10 mouse cellular contexts compared by ENCODE assay signal in the genomic region with DNA sequence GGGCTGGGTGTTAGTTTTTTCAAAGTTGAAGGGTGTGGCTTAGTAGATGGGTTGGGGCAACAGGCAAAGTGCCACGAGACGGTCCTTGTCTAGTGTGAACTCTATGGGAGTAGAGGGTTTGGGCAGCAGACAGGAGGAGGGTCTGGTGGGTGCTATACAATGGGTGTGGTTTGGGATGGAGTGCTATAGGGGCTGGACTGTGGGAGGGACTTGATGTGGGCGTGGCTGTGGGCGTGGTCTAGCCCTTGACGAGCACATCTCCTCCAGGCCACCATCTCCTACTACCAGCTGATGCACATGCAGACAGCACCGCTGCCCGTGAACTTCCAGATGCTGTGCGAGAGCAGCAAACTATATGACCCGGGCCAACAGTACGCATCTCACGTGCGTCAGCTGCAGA. TPM values are rescaled to one million over a fixed set of nuclear protein-coding genes. Genes with fewer than 3 reads are reported as not detected.
DNase-seq lines count a peak whose midpoint lies in the region; ATAC-seq and TF ChIP-seq lines count a peak whose summit lies in the region.
"Had no signal": no experiment of that assay in that cellular context is flagged by ENCODE, and none has a peak within 500 bp of the region (broad histone marks: within the 10 kb centered on the region; RNA-seq: fewer than 3 reads in every experiment).

No protein-coding gene starts in this region.

- TF ChIP-seq POLR2A in spleen, adult 2 months (IDR thresholded peaks at IDR 0.05; ENCODE audit: low read depth, low read length) = no peak

- no peaks in the 10 kb centered on the region for H3K4me1 ChIP-seq in forebrain, embryonic 12.5 days
- no peaks in the 10 kb centered on the region for H3K4me1 ChIP-seq in forebrain, postnatal 0 days (ENCODE audit: insufficient read depth)
- peaks cover 48% of the 10 kb centered on the region; the same call in 1 of the 2 replicates for H3K4me1 ChIP-seq in spleen, adult 2 months (ENCODE audit: control insufficient read depth, insufficient read depth, insufficient read length)
- peaks cover 17% of the 10 kb centered on the region for H3K4me1 ChIP-seq in liver, postnatal 0 days (ENCODE audit: insufficient read depth)
- H3K4me1 ChIP-seq: neural tube, embryonic 15.5 days had no signal

- H3K9ac ChIP-seq in forebrain, embryonic 12.5 days = no peak overlapping the region
- no peak overlapping the region for H3K9ac ChIP-seq in forebrain, postnatal 0 days
- H3K9ac ChIP-seq in liver, postnatal 0 days (replicated peaks) = no peak overlapping the region
- H3K9ac ChIP-seq: neural tube, embryonic 15.5 days; stomach, embryonic 15.5 days had no signal

- WGBS in forebrain, embryonic 12.5 days = 61% methylated on average over 12 of the region's 12 CpGs
- 68% methylated on average over 12 of the region's 12 CpGs for WGBS in forebrain, postnatal 0 days
- 67% methylated on average over 12 of the region's 12 CpGs for WGBS in spleen, adult 2 months
- 63% methylated on average over 12 of the region's 12 CpGs for WGBS in liver, postnatal 0 days (ENCODE audit: insufficient replicate concordance)

- H3K36me3 ChIP-seq in forebrain, embryonic 12.5 days (replicated peaks) = no peaks in the 10 kb centered on the region
- no peaks in the 10 kb centered on the region for H3K36me3 ChIP-seq in forebrain, postnatal 0 days (ENCODE audit: insufficient read depth)
- H3K36me3 ChIP-seq in spleen, adult 2 months (ENCODE audit: control insufficient read depth, insufficient read depth, low read length) = peaks cover 81% of the 10 kb centered on the region
- H3K36me3 ChIP-seq in liver, postnatal 0 days (replicated peaks; ENCODE audit: insufficient read depth, low read length) = peaks cover 57% of the 10 kb centered on the region
- H3K36me3 ChIP-seq: neural tube, embryonic 15.5 days; stomach, embryonic 15.5 days had no signal

- H3K9me3 ChIP-seq in forebrain, embryonic 12.5 days = no peaks in the 10 kb centered on the region
- no peaks in the 10 kb centered on the region for H3K9me3 ChIP-seq in forebrain, postnatal 0 days (ENCODE audit: low read length)
- no peaks in the 10 kb centered on the region for H3K9me3 ChIP-seq in liver, postnatal 0 days (ENCODE audit: low read length)
- H3K9me3 ChIP-seq: neural tube, embryonic 15.5 days; stomach, embryonic 15.5 days had no signal

- H3K27me3 ChIP-seq in forebrain, embryonic 12.5 days = peaks cover 3% of the 10 kb centered on the region; the same call in 1 of the 2 replicates
- no peaks in the 10 kb centered on the region for H3K27me3 ChIP-seq in forebrain, postnatal 0 days (ENCODE audit: insufficient read depth, low read length)
- no peaks in the 10 kb centered on the region for H3K27me3 ChIP-seq in spleen, adult 2 months (ENCODE audit: control insufficient read depth, insufficient read depth, low read length)
- H3K27me3 ChIP-seq in liver, postnatal 0 days (ENCODE audit: insufficient read depth, low read length) = no peaks in the 10 kb centered on the region
- H3K27me3 ChIP-seq: stomach, embryonic 15.5 days had no signal

- no peak overlapping the region for H3K4me3 ChIP-seq in forebrain, embryonic 12.5 days (replicated peaks)
- no peak overlapping the region for H3K4me3 ChIP-seq in forebrain, postnatal 0 days (ENCODE audit: low read depth, low read length)
- H3K4me3 ChIP-seq in spleen, adult 2 months (ENCODE audit: extremely low read depth, insufficient read depth, insufficient read length) = no peak overlapping the region
- H3K4me3 ChIP-seq in liver, postnatal 0 days (ENCODE audit: low read depth, low read length) = no peak overlapping the region
- H3K4me3 ChIP-seq: neural tube, embryonic 15.5 days; stomach, embryonic 15.5 days had no signal

- DNase-seq in forebrain, postnatal 0 days = no peak
- no peak for DNase-seq in spleen, adult 2 months (ENCODE audit: low read depth in 1 of 2, low spot score in 2 of 2)
- DNase-seq in spleen, adult 12 weeks (ENCODE audit: low spot score) = no peak
- peak; percentile 67 for DNase-seq in liver, postnatal 0 days
- peak; percentile 60 for DNase-seq in thymus, postnatal 25 days
- no peak for DNase-seq in adrenal gland, adult (ENCODE audit: inconsistent age in 2 of 2, low spot score in 1 of 2)
- no peak for DNase-seq in frontal cortex, postnatal 25 days (ENCODE audit: low spot score in 2 of 2)

- TF ChIP-seq CTCF in forebrain, postnatal 0 days (IDR thresholded peaks at IDR 0.05; ENCODE audit: low read depth) = no peak
- no peak for TF ChIP-seq CTCF in spleen, adult 2 months (IDR thresholded peaks at IDR 0.05; ENCODE audit: extremely low read depth, insufficient read depth, insufficient read length, insufficient replicate concordance)
- TF ChIP-seq CTCF in liver, postnatal 0 days (IDR thresholded peaks at IDR 0.05; ENCODE audit: low read depth) = no peak

- H3K27ac ChIP-seq in forebrain, embryonic 12.5 days = no peak overlapping the region
- H3K27ac ChIP-seq in forebrain, postnatal 0 days (ENCODE audit: low read depth, low read length) = no peak overlapping the region
- peak overlapping the region; percentile 58 for H3K27ac ChIP-seq in spleen, adult 2 months (ENCODE audit: insufficient read depth, low read length)
- H3K27ac ChIP-seq in liver, postnatal 0 days (ENCODE audit: low read depth) = no peak overlapping the region
- H3K27ac ChIP-seq: neural tube, embryonic 15.5 days; stomach, embryonic 15.5 days had no signal

- 0 out of 2 replicates have a peak, but pooled peaks have one; percentile 61 for ATAC-seq in forebrain, embryonic 12.5 days (ENCODE audit: low FRiP score)
- no peak for ATAC-seq in forebrain, postnatal 0 days
- 0 out of 2 replicates have a peak, but pooled peaks have one; percentile 17 for ATAC-seq in liver, postnatal 0 days

- no peak for TF ChIP-seq EP300 in liver, postnatal 0 days (IDR thresholded peaks at IDR 0.05; ENCODE audit: low read depth)

- no peak overlapping the region for H3K4me2 ChIP-seq in forebrain, embryonic 12.5 days
- H3K4me2 ChIP-seq in forebrain, postnatal 0 days (ENCODE audit: low read depth) = no peak overlapping the region
- no peak overlapping the region for H3K4me2 ChIP-seq in liver, postnatal 0 days (ENCODE audit: low read depth, low read length)
- H3K4me2 ChIP-seq: neural tube, embryonic 15.5 days; stomach, embryonic 15.5 days had no signal

RNA-seq across cellular contexts. Expression of a gene that starts 9.4 kb away (rescaled TPM):
- polyA plus RNA-seq in forebrain, embryonic 12.5 days (2016; fragmentation: Nextera tagmentation; extraction: Ambion mirVana) = 3.4 and 3.6 TPM in 2 replicates
- 2.3 and 2.4 TPM in 2 replicates for total RNA-seq in forebrain, postnatal 0 days (2014; rRNA removed)
- 1.2 and 1.7 TPM in 2 replicates for polyA plus RNA-seq in forebrain, postnatal 0 days (2015; fragmentation: Nextera tagmentation; extraction: Ambion mirVana)
- 492 and 574 TPM in 2 replicates for polyA plus RNA-seq in spleen, adult 2 months (2012; rRNA removed)
- 12.1 and 14.2 TPM in 2 replicates for polyA plus RNA-seq in liver, postnatal 0 days (2015; fragmentation: Nextera tagmentation; extraction: Ambion mirVana)

RNA-seq across cellular contexts. Expression of a gene that starts 13.7 kb away (rescaled TPM):
- 183 and 184 TPM in 2 replicates for polyA plus RNA-seq in forebrain, embryonic 12.5 days (2016; fragmentation: Nextera tagmentation; extraction: Ambion mirVana)
- total RNA-seq in forebrain, postnatal 0 days (2014; rRNA removed) = 104 and 129 TPM in 2 replicates
- polyA plus RNA-seq in forebrain, postnatal 0 days (2015; fragmentation: Nextera tagmentation; extraction: Ambion mirVana) = 168 and 184 TPM in 2 replicates
- 139 and 182 TPM in 2 replicates for polyA plus RNA-seq in spleen, adult 2 months (2012; rRNA removed)
- polyA plus RNA-seq in liver, postnatal 0 days (2015; fragmentation: Nextera tagmentation; extraction: Ambion mirVana) = 57.0 and 58.3 TPM in 2 replicates

RNA-seq across cellular contexts. Expression of a gene that starts 21.1 kb away (rescaled TPM):
- polyA plus RNA-seq in forebrain, embryonic 12.5 days (2016; fragmentation: Nextera tagmentation; extraction: Ambion mirVana) = 434 and 458 TPM in 2 replicates
- total RNA-seq in forebrain, postnatal 0 days (2014; rRNA removed) = 401 and 478 TPM in 2 replicates
- 644 and 800 TPM in 2 replicates for polyA plus RNA-seq in forebrain, postnatal 0 days (2015; fragmentation: Nextera tagmentation; extraction: Ambion mirVana)
- polyA plus RNA-seq in spleen, adult 2 months (2012; rRNA removed) = 238 and 259 TPM in 2 replicates
- 537 and 560 TPM in 2 replicates for polyA plus RNA-seq in liver, postnatal 0 days (2015; fragmentation: Nextera tagmentation; extraction: Ambion mirVana)

RNA-seq across cellular contexts. Expression of a gene that starts 29.6 kb away (rescaled TPM):
- 5.8 and 5.9 TPM in 2 replicates for polyA plus RNA-seq in forebrain, embryonic 12.5 days (2016; fragmentation: Nextera tagmentation; extraction: Ambion mirVana)
- total RNA-seq in forebrain, postnatal 0 days (2014; rRNA removed) = 6.1 and 6.2 TPM in 2 replicates
- 1.1 TPM in 2 replicates for polyA plus RNA-seq in forebrain, postnatal 0 days (2015; fragmentation: Nextera tagmentation; extraction: Ambion mirVana)
- 50.4 and 64.5 TPM in 2 replicates for polyA plus RNA-seq in spleen, adult 2 months (2012; rRNA removed)
- polyA plus RNA-seq in liver, postnatal 0 days (2015; fragmentation: Nextera tagmentation; extraction: Ambion mirVana) = 2.5 and 3.1 TPM in 2 replicates

RNA-seq across cellular contexts. Expression of a gene that starts 37.5 kb away (rescaled TPM):
- 85.5 and 115 TPM in 2 replicates for polyA plus RNA-seq in forebrain, embryonic 12.5 days (2016; fragmentation: Nextera tagmentation; extraction: Ambion mirVana)
- 19.5 and 28.2 TPM in 2 replicates for total RNA-seq in forebrain, postnatal 0 days (2014; rRNA removed)
- 15.7 and 17.0 TPM in 2 replicates for polyA plus RNA-seq in forebrain, postnatal 0 days (2015; fragmentation: Nextera tagmentation; extraction: Ambion mirVana)
- 297 and 409 TPM in 2 replicates for polyA plus RNA-seq in spleen, adult 2 months (2012; rRNA removed)
- polyA plus RNA-seq in liver, postnatal 0 days (2015; fragmentation: Nextera tagmentation; extraction: Ambion mirVana) = 40.7 and 42.8 TPM in 2 replicates

Comparison
In these comparisons a context has a peak if more than half of its experiments do, and no peak if none do; other contexts are left out.
1. DNase-seq: peak in liver, postnatal 0 days (single experiment) and thymus, postnatal 25 days (single experiment); none in forebrain, postnatal 0 days (single experiment), spleen, adult 2 months (0 of 2), spleen, adult 12 weeks (single experiment), adrenal gland, adult (0 of 2) and frontal cortex, postnatal 25 days (0 of 2).
2. RNA of a gene that starts 9.4 kb away (polyA plus RNA-seq): 492 to 574 TPM in spleen, adult 2 months; 12.1 to 14.2 TPM in liver, postnatal 0 days, 3.4 to 3.6 TPM in forebrain, embryonic 12.5 days and 1.2 to 1.7 TPM in forebrain, postnatal 0 days; every median in the first group is over 10 times any median in the second.